Mouse (Mus musculus) G1E (cell line): Measurements from ENCODE around the gene Cetn4.

Source experiments
- CTCF ChIP-seq: IDR thresholded peaks from 2 replicates; pipeline ENCODE4 v1.5.1; 2012; ENCODE audit warnings: low read depth, low read length, inconsistent platforms, mixed read lengths
- GATA1 ChIP-seq: IDR thresholded peaks from 2 replicates; pipeline ENCODE4 v1.6.1; 2012; ENCODE audit warnings: borderline replicate concordance, low read length, inconsistent platforms, mixed read lengths
- GATA2 ChIP-seq: IDR thresholded peaks from 2 replicates; pipeline ENCODE4 v1.6.1; 2012; ENCODE audit warnings: low read depth, low read length, inconsistent platforms, borderline replicate concordance
- POLR2AphosphoS5 ChIP-seq: IDR thresholded peaks from 2 replicates; pipeline ENCODE4 v1.6.1; 2012; ENCODE audit warnings: low read depth, low read length, inconsistent platforms; ENCODE audit not compliant: insufficient replicate concordance
- TAL1 ChIP-seq: conservative IDR thresholded peaks from 2 replicates; pipeline ENCODE4 v1.6.1; 2012; ENCODE audit warnings: low read depth, low read length, inconsistent platforms, mixed read lengths

DNA sequence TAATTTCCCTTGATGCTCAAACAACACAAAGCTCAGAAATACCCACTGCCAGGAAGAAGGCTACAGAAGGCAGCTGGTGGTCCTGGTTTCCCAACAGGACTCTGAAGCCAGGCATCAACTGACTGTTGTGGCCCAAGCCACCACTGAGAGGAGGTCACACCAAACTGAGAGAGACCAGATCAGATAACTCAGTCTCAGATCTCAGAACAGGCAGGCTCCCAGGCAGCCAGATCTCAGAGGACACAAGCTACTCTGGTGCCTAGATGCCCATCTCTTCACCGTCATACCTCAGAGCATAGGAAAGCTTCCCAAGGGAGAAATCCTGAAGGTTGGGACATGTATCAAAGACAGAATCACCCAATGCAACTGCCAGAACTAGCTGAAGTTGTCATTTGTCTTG lies 32.3 kb downstream of the Cetn4 start:
- TF ChIP-seq GATA1 = no peak
- no peak for TF ChIP-seq CTCF
- no peak for TF ChIP-seq TAL1
- no peak for TF ChIP-seq POLR2AphosphoS5
- no peak for TF ChIP-seq GATA2
